Mouse (Mus musculus) forebrain, embryonic 16.5 days (tissue): ENCODE data around the gene Slc31a2. TPM values are rescaled to one million over a fixed set of nuclear protein-coding genes. Genes with fewer than 3 reads are reported as not detected.

Experiments used
- ATAC-seq: fragments of 200-750 bp; cut with Nextera tagmentation; 2 replicates; pipeline ENCODE4 v1.8.0; 2017; ENCODE audit warnings: mild to moderate bottlenecking, moderate library complexity
- H3K27ac ChIP-seq: fragments of 300-500 bp; sonication (generic); 2 replicates; pipeline ENCODE4 v1.5.1; 2014; ENCODE audit warnings: low read length, control low read depth
- H3K27me3 ChIP-seq: fragments of 300-500 bp; sonication (generic); replicated peaks from 2 replicates; pipeline ENCODE4 v1.6.1; 2014; ENCODE audit warnings: low read length; ENCODE audit not compliant: control insufficient read depth, insufficient read depth
- H3K36me3 ChIP-seq: fragments of 300-500 bp; sonication (generic); 2 replicates; pipeline ENCODE4 v1.6.1; 2014; ENCODE audit not compliant: control insufficient read depth, insufficient read depth
- H3K4me1 ChIP-seq: fragments of 300-500 bp; sonication (generic); replicated peaks from 2 replicates; pipeline ENCODE4 v1.6.1; 2014; ENCODE audit warnings: low read length; ENCODE audit not compliant: control insufficient read depth, insufficient read depth
- H3K4me2 ChIP-seq: fragments of 300-500 bp; sonication (generic); 2 replicates; pipeline ENCODE4 v1.6.1; 2014; ENCODE audit warnings: mild to moderate bottlenecking, low read length, control low read depth
- H3K4me3 ChIP-seq: fragments of 300-500 bp; sonication (generic); replicated peaks from 2 replicates; pipeline ENCODE4 v1.5.1; 2014; ENCODE audit warnings: mild to moderate bottlenecking, low read length, control low read depth
- H3K9ac ChIP-seq: fragments of 300-500 bp; sonication (generic); replicated peaks from 2 replicates; pipeline ENCODE4 v1.6.1; 2014; ENCODE audit warnings: low read depth, low read length, control low read depth
- H3K9me3 ChIP-seq: fragments of 300-500 bp; sonication (generic); 2 replicates; pipeline ENCODE4 v1.6.1; 2016; ENCODE audit warnings: low read length; ENCODE audit not compliant: control insufficient read depth
- WGBS: fragments of 180-500 bp; shearing (Covaris S2); extraction: QIAGEN DNeasy Blood & Tissue Kit; methylation state at CpG from one replicate; pipeline ENCODE4 v1.1.7; 2014; 5-methylcytosine and 5-hydroxymethylcytosine counted together
- polyA plus RNA-seq: library from polyadenylated mRNA; unstranded; fragments of >200 nt; fragmentation: Nextera tagmentation; extraction: Ambion mirVana; gene quantifications from 2 replicates; pipeline ENCODE4 v1.2.1, GENCODE M21; 2015

Slc31a2 gene
- polyA plus RNA-seq, 1 experiment from 2014 or later: 15.6 TPM

- no peaks in the 10 kb centered on the region for H3K27me3 ChIP-seq
- H3K4me1 ChIP-seq: peaks cover 12% of the 10 kb centered on the region
- 94% methylated on average over 9 of the region's 9 CpGs for WGBS
- H3K4me2 ChIP-seq: no peak overlapping the region
- no peak overlapping the region for H3K27ac ChIP-seq
- H3K9me3 ChIP-seq: no peaks in the 10 kb centered on the region
- no peak overlapping the region for H3K4me3 ChIP-seq
- ATAC-seq: no peak
- H3K9ac ChIP-seq: no peak overlapping the region
- H3K36me3 ChIP-seq: 0 out of 2 replicates have a peak, but pooled peaks cover 2% of the 10 kb centered on the region
Measured at GRCm38 (mm10) chr4:62290816-62291505, 28.6 kb downstream of the Slc31a2 start.

GRCm38 (mm10) chr4:62292461-62293180, 30.3 kb downstream of the Slc31a2 start:
- Histone ChIP-seq H3K36me3 (peaks cover 4% of the 10 kb centered on the region; the same call in 1 of the 2 replicates), H3K9ac (no peak overlapping the region), H3K4me3 (no peak overlapping the region), H3K9me3 (no peaks in the 10 kb centered on the region), H3K27ac (no peak overlapping the region), H3K27me3 (no peaks in the 10 kb centered on the region), H3K4me1 (peaks cover 4% of the 10 kb centered on the region), H3K4me2 (no peak overlapping the region)
- WGBS: 69% methylated on average over 8 of the region's 8 CpGs
- ATAC-seq: no peak

GRCm38 (mm10) chr4:62293219-62293861, 31.0 kb downstream of the Slc31a2 start:
- Histone ChIP-seq H3K4me1 (no peaks in the 10 kb centered on the region), H3K4me3 (no peak overlapping the region), H3K27me3 (no peaks in the 10 kb centered on the region), H3K4me2 (no peak overlapping the region), H3K9me3 (no peaks in the 10 kb centered on the region), H3K36me3 (peaks cover 5% of the 10 kb centered on the region; the same call in 1 of the 2 replicates), H3K9ac (no peak overlapping the region), H3K27ac (no peak overlapping the region)
- ATAC-seq: no peak
- 71% methylated on average over 10 of the region's 10 CpGs for WGBS

- H3K36me3 ChIP-seq: peaks cover 11% of the 10 kb centered on the region; the same call in 1 of the 2 replicates
- H3K4me3 ChIP-seq: no peak overlapping the region
- WGBS: 100% methylated on average over 1 of the region's 1 CpGs
- H3K27ac ChIP-seq: no peak overlapping the region
- H3K4me2 ChIP-seq: no peak overlapping the region
- H3K4me1 ChIP-seq: no peaks in the 10 kb centered on the region
- no peaks in the 10 kb centered on the region for H3K27me3 ChIP-seq
- no peak overlapping the region for H3K9ac ChIP-seq
- ATAC-seq: no peak
- no peaks in the 10 kb centered on the region for H3K9me3 ChIP-seq
Measured at GRCm38 (mm10) chr4:62294741-62295140, 32.4 kb downstream of the Slc31a2 start.

GRCm38 (mm10) chr4:62297280-62298130, 35.1 kb downstream of the Slc31a2 start:
- no peak overlapping the region for H3K4me2 ChIP-seq
- no peak for ATAC-seq
- no peak overlapping the region for H3K4me3 ChIP-seq
- 87% methylated on average over 3 of the region's 3 CpGs for WGBS
- no peak overlapping the region for H3K9ac ChIP-seq
- H3K36me3 ChIP-seq: peaks cover 23% of the 10 kb centered on the region; the same call in 1 of the 2 replicates
- H3K27me3 ChIP-seq: no peaks in the 10 kb centered on the region
- no peak overlapping the region for H3K27ac ChIP-seq
- no peaks in the 10 kb centered on the region for H3K9me3 ChIP-seq
- H3K4me1 ChIP-seq: no peaks in the 10 kb centered on the region

GRCm38 (mm10) chr4:62300001-62300400, 37.6 kb downstream of the Slc31a2 start:
- Histone ChIP-seq H3K27ac (no peak overlapping the region), H3K27me3 (no peaks in the 10 kb centered on the region), H3K4me1 (no peaks in the 10 kb centered on the region), H3K9ac (no peak overlapping the region), H3K9me3 (no peaks in the 10 kb centered on the region), H3K36me3 (peaks cover 29% of the 10 kb centered on the region; the same call in 1 of the 2 replicates), H3K4me2 (no peak overlapping the region), H3K4me3 (no peak overlapping the region)
- 99% methylated on average over 2 of the region's 2 CpGs for WGBS
- ATAC-seq: no peak

- Histone ChIP-seq H3K4me2 (no peak overlapping the region), H3K4me3 (no peak overlapping the region), H3K9me3 (no peaks in the 10 kb centered on the region), H3K4me1 (no peaks in the 10 kb centered on the region), H3K27ac (no peak overlapping the region), H3K36me3 (peaks cover 25% of the 10 kb centered on the region; the same call in 1 of the 2 replicates), H3K27me3 (no peaks in the 10 kb centered on the region), H3K9ac (no peak overlapping the region)
- ATAC-seq: no peak
- 72% methylated on average over 2 of the region's 2 CpGs for WGBS
Measured at GRCm38 (mm10) chr4:62302795-62303194, 40.4 kb downstream of the Slc31a2 start.

- H3K27me3 ChIP-seq: no peaks in the 10 kb centered on the region
- H3K9ac ChIP-seq: no peak overlapping the region
- no peak for ATAC-seq
- H3K4me2 ChIP-seq: no peak overlapping the region
- 88% methylated on average over 1 of the region's 1 CpGs for WGBS
- no peak overlapping the region for H3K27ac ChIP-seq
- no peak overlapping the region for H3K4me3 ChIP-seq
- H3K9me3 ChIP-seq: no peaks in the 10 kb centered on the region
- no peaks in the 10 kb centered on the region for H3K4me1 ChIP-seq
- H3K36me3 ChIP-seq: peaks cover 24% of the 10 kb centered on the region; the same call in 1 of the 2 replicates
Measured at GRCm38 (mm10) chr4:62303288-62303687, 40.9 kb downstream of the Slc31a2 start.
